Mouse (Mus musculus): ENCODE data around the gene Crebrf.

The Crebrf gene

DNA sequence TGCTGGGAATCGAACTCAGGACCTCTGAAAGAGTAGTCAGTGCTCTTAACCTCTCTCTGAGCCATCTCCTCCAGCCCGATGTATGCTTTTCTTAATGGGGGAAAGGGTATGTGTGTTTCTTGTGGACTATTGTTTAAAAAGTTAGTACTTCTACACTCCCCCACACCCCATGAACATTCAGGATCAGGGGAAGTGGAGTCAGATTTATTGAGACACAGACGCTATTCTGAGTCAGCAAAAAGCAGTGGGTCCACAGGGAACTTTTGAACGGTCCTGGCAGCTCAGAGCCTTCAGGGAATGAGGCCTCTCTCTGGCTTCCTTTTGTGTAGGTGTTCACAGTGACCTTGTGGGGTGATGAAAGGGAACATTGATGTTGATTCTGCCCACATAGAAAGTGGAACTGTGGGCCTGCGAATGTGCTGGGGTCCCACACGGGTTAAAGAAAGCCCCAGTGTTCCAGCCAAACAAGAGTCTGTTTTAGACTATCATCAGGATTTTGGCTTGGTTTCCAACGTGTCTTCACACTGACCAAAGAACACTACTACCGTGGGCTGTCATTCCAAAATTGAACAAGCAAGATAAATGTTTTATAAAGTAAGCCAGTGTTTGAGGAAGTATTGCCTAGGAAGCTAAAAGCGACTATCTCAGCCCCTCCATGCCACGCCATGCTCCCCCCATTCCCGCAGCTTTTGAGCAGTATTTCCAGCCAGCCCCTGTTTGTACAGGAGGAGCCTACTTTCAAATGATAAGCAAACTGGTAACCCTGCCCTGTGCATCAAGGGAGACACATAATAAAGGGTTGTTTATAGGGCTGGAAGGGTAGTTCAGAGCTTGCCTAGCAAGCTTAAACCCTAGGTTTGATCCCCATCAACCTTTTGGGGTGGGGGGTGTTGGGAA, 9.7 kb upstream of the Crebrf start:
- DNase-seq (ENCODE audit: low spot score in 2 of 2), result no peak

DNA sequence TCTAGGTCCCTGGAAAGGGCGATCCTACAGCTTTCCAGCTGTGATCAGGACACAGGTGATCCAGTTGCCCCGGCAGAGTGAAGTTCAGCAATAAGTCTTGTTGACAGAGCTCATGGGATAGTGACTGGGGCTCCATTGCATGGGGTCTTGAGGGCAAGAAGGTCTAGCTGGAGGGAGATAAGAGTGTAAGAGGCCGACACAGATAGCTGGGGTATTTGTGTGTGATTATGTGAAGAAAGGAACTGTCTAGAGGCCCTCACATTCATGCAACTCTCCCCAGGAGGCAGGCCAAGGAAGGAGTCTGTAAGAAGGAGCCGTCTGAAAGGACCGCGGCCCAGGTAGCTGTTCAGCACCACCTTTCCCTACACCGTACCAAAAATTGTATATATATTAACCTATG, 8.4 kb upstream of the Crebrf start:
- no peak for DNase-seq (ENCODE audit: low spot score in 2 of 2)

DNA sequence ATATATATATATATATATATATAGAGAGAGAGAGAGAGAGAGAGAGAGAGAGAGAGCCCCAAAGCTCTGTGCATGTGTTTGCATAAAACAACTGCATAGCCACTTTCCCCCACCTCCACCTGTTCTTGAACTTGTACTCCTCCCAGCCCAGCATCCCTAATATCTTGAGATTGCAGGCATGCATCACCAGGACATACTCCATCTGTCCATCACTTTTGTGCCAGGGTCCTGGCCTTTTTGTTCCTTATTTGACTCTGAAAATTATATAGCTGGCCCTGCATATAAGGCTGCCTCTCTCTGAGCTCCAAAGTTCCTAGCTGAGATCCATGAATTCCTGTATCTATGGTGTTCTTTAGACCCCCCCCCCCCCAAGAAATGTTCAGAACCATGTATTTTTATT, 7.0 kb upstream of the Crebrf start:
- no peak for DNase-seq (ENCODE audit: low spot score in 2 of 2)

DNA sequence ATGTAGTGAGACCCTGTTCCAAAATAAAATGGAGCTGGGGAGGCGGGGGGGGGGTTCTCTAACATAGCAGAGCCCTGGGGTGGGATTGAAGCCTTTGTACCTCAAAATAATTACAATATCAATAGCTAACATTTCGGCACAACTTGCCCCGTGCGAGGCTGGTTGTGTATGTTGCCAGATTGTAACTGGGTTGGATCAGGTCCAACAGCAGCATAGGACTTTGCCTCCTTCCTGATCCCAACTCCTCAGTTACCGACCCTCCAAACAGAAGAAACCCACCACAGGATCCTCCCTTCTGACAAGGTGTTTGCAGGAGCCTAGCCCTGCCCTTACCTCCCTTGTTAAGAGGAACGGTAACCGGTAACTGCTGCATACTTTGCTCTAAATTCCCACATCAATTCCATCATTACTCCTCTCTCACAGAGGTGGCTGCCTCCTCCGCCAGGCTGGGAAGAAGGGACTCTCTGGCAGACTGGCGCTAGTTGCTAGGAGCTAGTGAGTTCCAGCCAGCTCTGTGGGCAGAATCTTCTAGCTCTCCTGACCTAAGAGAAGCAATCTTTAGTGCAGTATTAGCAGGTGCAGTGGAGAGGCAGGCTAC, 6.4 kb upstream of the Crebrf start:
- peak; percentile 58 to 70 for DNase-seq (ENCODE audit: low spot score in 2 of 2)

DNA sequence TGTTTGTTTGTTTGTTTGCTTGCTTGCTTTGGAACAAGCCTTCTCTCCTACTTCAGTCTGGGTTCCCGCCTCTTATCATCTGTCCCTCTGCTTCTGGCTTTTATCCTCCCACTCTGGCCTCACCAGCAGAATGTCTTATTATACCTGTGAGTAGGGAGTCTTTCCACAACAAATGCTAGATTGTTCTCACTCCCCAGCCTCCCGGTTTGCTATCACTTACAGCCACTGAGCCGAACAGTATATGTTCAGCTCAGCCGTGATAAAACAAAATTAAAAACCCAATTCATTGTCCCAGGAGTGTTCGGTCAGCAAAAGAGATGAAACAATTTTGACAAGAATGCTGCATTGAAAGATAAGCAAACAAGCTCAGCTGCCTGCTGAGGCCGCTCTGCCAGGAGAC, 5.4 kb upstream of the Crebrf start:
- no peak for DNase-seq (ENCODE audit: low spot score in 2 of 2)

DNA sequence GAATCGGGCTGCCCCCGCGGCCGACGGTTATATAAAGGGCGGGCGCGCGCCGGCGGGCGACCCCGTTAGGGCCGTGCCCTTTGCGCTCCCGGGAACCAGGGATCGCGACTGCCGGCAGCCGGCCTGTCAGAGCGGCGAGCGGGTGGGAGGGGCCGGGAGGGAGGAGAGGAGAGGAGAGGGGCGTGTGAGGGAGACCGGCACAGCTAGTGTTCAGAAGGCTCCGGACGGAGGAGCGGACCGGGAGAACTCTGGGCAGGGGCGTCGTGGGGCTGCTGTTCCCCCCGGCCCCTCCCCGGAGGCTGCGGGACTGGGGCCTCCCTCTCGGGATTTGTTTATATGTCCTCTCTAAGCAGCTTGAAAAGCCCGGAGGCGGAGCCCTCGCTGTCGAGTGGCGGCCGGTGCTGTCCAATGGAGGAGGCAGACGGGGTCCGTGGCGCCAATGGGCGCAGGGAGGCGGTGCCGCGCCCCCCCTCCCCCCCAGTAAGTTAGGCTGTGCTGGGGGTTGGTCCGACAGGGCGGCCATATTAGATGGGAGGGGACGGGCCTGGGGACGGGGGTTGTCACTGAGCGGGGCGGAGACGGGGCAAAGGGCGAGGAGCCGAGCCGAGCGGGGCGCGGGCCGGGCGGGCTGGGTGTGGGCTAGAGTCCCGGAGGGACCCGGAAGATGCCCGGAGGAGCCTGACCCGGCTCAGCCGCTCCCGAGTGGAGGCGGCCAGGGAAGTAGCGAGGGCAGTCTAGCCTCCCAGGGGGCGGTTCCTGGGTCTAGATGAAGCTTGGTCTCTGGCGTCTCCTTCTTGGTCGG, 667 bp downstream of the Crebrf start:
- DNase-seq (ENCODE audit: low spot score in 2 of 2), result peak; percentile 93 to 95

DNA sequence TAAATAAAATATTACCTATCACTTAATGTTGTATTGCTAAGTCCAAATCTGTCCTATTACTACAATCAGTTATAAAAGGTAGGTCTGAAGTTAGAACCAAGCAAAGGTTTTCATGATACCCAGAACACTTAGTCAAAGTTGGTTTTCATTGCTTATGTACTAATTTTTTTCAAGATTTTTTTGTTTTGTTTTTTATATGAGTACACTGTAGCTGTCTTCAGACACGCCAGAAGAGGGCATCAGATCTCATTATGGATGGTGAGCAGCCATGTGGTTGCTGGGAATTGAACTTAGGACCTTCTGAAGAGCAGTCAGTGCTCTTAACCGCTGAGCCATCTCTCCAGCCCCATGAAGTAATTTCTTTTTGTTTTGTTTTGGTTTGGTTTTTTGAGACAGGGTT, 2.4 kb downstream of the Crebrf start:
- no peak for DNase-seq (ENCODE audit: low spot score in 2 of 2)

DNA sequence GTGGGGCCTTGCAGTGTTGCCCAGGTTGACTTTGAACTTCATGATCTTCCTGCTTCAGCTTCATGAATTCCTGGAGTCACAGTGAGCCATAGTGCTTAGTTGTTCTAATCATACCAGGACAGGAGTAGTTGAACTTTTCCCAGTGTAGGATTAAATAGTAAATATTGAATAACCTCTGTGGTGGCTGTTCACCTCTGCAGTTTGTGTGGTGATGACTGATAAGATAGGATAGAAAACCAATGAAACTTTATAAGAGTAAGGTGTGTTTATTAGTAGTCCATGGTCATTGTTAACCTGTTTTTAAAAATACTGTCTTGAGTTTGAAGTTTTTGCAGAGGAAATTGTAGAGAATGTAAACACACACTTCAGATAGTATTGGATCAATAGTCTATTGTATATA, 4.0 kb downstream of the Crebrf start:
- no peak for DNase-seq (ENCODE audit: low spot score in 2 of 2)

DNA sequence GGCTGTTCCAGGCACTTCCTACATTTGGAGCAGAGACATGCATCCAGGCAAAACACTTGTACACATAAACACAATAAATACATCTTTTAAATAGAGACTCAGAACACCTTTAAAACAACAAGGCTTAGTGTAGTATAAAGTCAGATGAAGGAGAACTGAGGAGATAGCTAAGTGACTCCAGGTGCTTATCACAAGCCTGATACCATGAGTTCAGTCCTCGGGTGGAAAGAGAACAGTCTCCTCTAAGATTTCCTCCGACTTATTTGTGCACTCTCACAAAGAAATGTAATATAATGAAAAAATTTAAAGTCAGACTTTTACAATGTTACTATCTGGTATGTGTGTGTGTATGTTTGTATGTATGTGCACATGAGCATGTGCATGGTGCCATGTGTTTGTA, 6.4 kb downstream of the Crebrf start:
- no peak for DNase-seq (ENCODE audit: low spot score in 2 of 2)

DNA sequence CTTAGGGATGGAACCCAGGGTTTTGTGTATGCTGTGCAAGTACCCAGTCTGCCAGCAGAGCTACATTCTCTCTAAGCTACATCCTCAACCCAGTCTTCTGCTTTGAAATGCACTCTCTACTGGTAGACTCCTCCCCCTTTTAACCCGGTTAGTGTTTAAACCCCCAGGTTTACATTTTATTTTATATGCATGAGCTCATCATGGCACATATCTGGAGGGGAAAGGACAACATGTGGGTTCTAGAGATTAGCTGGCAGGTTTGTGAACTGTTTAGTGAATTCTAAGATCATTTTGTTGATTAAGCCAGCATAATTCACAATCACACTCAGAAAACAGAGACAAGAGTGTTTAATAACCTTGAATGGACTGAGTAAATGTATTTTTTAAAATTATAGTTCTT, 9.3 kb downstream of the Crebrf start:
- DNase-seq (ENCODE audit: low spot score in 2 of 2), result no peak

DNA sequence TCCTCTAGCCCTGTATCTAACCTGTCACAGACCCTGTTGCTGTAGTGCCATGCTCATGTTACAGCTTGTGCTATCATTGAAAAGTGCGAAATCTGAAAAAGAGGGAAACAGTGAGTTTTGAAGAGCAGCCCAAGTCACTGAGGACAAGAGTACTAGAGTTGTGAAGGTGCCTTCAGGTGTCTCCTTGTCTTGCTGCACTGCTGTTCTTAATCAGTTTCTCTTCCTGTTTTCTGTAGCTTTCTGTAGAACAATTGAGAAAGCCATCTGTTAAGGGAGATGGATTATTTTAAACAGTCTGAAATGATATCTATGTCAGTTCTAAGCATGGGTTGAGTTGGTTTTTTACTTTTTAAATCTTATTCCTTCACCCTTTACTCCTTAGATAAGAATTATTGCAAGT, 11.2 kb downstream of the Crebrf start:
- DNase-seq (ENCODE audit: low spot score in 2 of 2), result no peak

DNA sequence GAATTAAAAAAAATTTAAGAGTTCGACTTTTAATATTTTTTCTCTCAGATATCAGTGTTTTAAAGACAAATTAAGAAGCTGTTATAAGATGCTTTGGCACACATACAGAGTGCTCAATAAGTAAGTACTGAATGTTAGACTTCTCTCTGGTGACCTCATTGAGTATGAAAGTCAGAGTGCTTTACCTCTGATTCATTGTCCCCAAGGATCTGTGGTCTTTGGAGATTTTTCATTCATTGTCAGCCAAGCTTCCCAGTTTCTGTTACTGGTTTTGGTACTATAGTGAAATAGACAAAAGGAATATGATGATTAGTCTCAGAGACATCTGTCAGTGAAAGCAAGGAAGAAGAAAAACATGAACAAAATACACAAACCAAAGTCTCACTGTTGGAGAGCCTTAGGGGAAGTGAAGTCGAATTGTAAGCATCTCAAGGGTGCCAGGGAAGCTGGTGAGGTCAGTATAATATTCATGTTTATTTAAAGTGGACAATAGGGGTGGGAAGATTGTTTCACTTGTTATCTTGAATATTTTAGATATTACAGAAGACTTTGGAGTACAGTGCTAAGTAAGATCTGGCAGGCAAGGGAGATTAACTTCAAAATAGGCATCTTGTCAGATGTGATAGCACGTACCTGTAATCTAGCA, 11.8 kb downstream of the Crebrf start:
- DNase-seq (ENCODE audit: low spot score in 2 of 2), result no peak

DNA sequence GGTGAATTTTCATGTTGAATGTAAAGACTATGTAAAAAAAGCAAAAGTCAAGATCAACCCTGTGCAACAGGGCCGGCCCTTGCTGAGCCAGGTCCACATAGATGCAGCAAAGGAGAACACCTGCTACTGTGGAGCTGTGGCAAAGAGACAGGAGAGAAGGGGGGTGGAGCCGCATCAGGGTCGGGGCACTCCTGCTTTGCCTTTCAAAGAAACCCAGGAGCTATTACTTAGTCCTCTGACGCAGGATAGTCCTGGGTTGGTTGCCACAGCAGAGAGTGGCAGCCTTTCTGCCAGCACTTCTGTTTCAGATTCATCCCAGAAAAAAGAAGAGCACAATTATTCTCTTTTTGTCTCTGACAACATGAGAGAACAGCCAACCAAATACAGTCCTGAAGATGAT, 27.1 kb downstream of the Crebrf start:
- DNase-seq (ENCODE audit: low spot score in 2 of 2), result no peak

DNA sequence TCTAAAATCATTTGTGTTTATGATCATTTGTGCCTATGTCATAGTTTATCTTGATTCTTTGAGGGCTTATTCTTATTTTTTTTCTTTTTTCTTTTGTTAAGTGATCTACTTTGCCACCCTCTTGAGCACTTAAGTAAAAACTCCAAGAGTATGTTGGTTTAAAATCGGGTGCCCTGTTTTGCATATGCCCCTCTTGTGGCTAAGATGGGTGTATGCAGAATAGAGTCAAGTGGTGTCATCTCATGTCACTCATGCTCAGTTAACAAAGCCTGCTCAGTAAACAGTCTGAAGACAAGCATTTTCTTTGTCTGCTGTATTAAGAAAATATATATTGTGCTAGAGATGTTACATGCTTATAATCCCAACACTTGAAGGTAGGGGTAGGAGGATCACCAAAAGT, 27.8 kb downstream of the Crebrf start:
- no peak for DNase-seq (ENCODE audit: low spot score in 2 of 2)

DNA sequence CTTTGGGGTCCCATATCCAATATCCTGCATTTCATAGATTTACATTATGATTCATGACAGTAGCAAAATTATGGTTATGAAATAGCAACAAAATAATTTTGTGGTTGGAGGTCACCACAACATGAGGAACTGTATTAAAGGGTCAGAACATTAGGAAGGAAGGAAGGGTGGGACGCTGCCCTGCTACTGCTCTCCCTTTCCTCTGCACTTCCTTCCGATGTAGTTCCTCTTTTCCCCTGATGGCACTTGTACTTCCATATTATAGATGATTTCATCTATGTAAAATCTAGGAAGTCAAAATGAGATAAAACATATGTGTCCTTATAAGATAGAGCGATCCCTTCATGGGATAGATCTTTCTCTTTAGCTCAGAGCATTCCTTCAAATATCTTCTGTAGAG, 34.5 kb downstream of the Crebrf start:
- DNase-seq (ENCODE audit: low spot score in 2 of 2), result no peak

DNA sequence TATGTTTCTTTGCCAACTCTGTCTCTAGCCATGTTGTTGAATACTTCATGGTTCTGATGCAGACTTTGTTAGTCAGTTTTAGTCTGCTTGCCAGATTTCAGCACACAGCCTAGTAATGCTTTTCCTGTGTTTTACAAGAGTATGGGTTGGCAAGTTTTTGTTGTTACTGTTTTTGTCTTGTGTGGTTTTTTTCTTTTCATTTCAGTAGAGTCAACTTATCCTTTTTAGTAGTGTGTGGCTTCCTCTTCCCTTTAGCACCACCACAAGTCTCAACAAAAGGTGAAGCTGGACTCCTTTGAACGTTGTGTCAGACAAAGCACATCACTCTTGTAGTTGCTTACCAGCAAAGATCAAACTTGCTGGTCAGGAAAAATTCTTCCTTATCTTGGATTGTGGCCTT, 36.8 kb downstream of the Crebrf start:
- DNase-seq (ENCODE audit: low spot score in 2 of 2), result no peak

DNA sequence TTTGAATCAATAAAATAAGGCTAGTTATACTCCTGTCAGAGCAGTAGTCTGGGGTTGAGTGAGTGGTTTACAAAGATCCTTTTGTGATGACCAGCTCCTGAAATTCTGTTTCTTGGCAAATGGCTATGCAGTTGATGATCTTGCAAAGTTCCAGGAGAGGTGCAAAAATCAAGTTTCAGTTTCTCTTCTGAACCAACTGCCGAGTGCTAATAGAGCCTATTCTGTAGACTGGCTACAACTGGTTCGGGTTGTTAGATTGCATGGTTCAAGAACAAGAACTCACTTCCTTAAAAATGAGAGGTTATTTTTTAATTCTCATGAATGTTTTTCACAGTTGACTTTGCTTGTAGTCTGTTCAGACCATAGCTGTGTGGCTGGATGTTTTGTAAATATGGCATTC, 38.0 kb downstream of the Crebrf start:
- no peak for DNase-seq (ENCODE audit: low spot score in 2 of 2)

DNA sequence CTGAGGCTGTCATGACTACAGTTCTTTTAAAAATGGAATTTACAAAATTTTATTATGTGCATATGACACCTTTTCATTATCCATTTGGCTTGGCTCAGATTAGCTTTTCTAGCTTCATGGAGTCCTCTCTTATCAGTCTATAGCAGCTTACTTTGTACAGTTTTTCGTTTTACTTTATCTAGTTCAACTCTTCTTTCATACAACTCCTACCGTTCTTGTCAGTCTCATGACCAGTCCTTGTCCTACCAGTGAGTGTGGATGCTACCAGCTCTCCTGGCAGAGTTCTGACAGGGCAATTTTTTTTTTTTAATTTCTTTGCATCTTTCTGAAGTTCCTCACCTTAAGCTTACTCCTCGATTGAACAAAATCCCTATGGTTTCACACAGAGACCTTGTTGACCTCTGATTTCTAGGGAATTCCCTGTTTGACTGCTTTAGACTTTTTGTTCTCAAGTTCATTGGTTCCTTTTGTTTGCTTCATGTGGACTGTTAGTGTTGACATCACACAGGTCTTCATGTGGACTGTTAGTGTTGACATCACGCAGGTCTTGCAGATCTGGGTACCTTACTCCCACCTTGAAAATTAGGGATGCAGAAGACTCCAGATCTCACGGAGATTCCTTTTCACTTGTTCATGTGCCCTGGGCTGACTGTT, 51.8 kb downstream of the Crebrf start:
- no peak for DNase-seq (ENCODE audit: low spot score in 2 of 2)

DNA sequence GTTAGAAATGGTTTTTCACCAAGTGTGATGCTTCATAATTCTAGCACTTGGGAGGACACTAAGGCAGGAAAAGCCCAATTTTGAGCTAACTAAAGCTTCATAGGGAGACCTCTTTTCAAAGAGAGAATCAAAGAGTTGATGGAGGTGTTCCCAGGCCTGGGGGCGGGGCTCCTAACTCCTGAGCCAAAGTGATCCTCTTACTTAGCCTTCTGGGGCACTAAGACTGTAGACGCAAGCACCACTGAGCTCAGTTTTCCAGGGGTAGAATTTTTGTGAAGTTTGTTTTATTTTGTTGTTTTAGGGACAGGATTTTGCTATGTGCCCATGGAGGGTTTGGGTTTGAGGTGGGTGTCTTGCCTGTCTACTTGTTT, 52.3 kb downstream of the Crebrf start:
- no peak for DNase-seq (ENCODE audit: low spot score in 2 of 2)

DNA sequence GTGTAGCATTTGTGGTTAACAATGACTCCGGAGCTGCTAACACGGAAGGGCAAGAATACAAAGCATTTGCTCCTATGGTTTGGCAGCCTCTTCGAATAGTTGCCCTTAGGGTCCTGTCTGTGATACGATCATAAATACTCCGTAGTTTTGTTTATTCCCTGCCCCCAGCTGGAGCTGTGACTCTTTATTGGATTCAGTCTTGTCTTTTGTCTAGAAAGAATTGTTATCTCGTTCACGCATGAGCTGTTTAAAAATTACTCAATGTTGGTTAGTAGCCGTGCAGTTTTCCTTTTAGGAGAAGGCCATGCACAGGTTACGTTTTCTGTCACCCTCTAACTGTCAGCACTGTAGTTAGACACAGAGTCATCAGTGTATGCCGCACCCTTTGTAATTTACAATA, 60.8 kb downstream of the Crebrf start:
- no peak for DNase-seq (ENCODE audit: low spot score in 2 of 2)

DNA sequence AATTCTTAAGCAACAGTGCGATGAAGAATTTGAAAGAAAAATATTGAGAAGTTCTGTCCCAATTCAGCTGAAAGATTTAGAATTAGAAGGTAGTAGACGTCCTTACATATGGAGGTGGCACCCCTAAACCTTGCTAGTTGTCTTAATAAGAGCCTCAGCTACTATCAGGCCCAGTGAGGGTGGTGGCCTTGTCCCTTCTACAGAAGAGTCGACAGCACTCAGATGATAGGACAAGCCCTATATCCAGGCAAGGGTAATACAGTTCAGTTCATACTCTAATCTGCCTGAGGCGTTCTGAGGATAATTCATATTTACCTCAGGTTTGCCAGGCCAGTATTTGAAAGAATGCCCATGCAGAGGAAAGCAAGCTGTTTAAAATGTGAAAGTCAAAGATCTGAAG, 62.6 kb downstream of the Crebrf start:
- no peak for DNase-seq (ENCODE audit: low spot score in 2 of 2)

Data from right cerebral cortex, adult 2 months (tissue).